Mouse (Mus musculus): ENCODE data around the gene Dntt. TPM values are rescaled to one million over a fixed set of nuclear protein-coding genes. Genes with fewer than 3 reads are reported as not detected.

Gene Dntt
- polyA plus RNA-seq, 1 experiment from 2014 or later, result not detected

- TF ChIP-seq CTCF (IDR thresholded peaks at IDR 0.05; ENCODE audit: low read depth), result no peak
- Histone ChIP-seq H3K4me1 (replicated peaks; ENCODE audit: control insufficient read depth, insufficient read depth, low read length) (no peaks in the 10 kb centered on the region), H3K27ac (ENCODE audit: low read depth, low read length) (no peak overlapping the region), H3K36me3 (ENCODE audit: control insufficient read depth, insufficient read depth) (no peaks in the 10 kb centered on the region), H3K9ac (ENCODE audit: low read depth, low read length) (no peak overlapping the region), H3K9me3 (ENCODE audit: control insufficient read depth) (no peaks in the 10 kb centered on the region), H3K27me3 (replicated peaks; ENCODE audit: control insufficient read depth, insufficient read depth, low read length) (no peaks in the 10 kb centered on the region), H3K4me3 (ENCODE audit: low read depth, low read length) (no peak overlapping the region), H3K4me2 (replicated peaks; ENCODE audit: low read depth) (no peak overlapping the region)
- WGBS, result 83% methylated on average over 6 of the region's 6 CpGs
- no peak for ATAC-seq
These were observed 57.2 kb downstream of the Dntt start for GRCm38 (mm10) chr19:41086289-41086688.

- Histone ChIP-seq H3K27me3 (replicated peaks; ENCODE audit: control insufficient read depth, insufficient read depth, low read length) (no peaks in the 10 kb centered on the region), H3K9me3 (ENCODE audit: control insufficient read depth) (no peaks in the 10 kb centered on the region), H3K9ac (ENCODE audit: low read depth, low read length) (no peak overlapping the region), H3K4me1 (replicated peaks; ENCODE audit: control insufficient read depth, insufficient read depth, low read length) (no peaks in the 10 kb centered on the region), H3K36me3 (ENCODE audit: control insufficient read depth, insufficient read depth) (no peaks in the 10 kb centered on the region), H3K27ac (ENCODE audit: low read depth, low read length) (no peak overlapping the region), H3K4me3 (ENCODE audit: low read depth, low read length) (no peak overlapping the region), H3K4me2 (replicated peaks; ENCODE audit: low read depth) (no peak overlapping the region)
- ATAC-seq, result no peak
- peak; percentile 89 for TF ChIP-seq CTCF (IDR thresholded peaks at IDR 0.05; ENCODE audit: low read depth)
- 0% methylated on average over 2 of the region's 2 CpGs for WGBS
These were observed 57.6 kb downstream of the Dntt start for GRCm38 (mm10) chr19:41086700-41087099.

- Histone ChIP-seq H3K4me2 (replicated peaks; ENCODE audit: low read depth) (no peak overlapping the region; the same call in 1 of the 2 replicates), H3K27ac (ENCODE audit: low read depth, low read length) (no peak overlapping the region), H3K9ac (ENCODE audit: low read depth, low read length) (no peak overlapping the region), H3K36me3 (ENCODE audit: control insufficient read depth, insufficient read depth) (no peaks in the 10 kb centered on the region), H3K9me3 (ENCODE audit: control insufficient read depth) (no peaks in the 10 kb centered on the region), H3K4me1 (replicated peaks; ENCODE audit: control insufficient read depth, insufficient read depth, low read length) (no peaks in the 10 kb centered on the region), H3K27me3 (replicated peaks; ENCODE audit: control insufficient read depth, insufficient read depth, low read length) (no peaks in the 10 kb centered on the region), H3K4me3 (ENCODE audit: low read depth, low read length) (no peak overlapping the region)
- no peak for ATAC-seq
- TF ChIP-seq CTCF (IDR thresholded peaks at IDR 0.05; ENCODE audit: low read depth), result no peak
- 74% methylated on average over 4 of the region's 4 CpGs for WGBS
These were observed 58.8 kb downstream of the Dntt start for GRCm38 (mm10) chr19:41087901-41088300.

- Histone ChIP-seq H3K4me2 (replicated peaks; ENCODE audit: low read depth) (no peak overlapping the region; the same call in 1 of the 2 replicates), H3K4me3 (ENCODE audit: low read depth, low read length) (no peak overlapping the region), H3K27ac (ENCODE audit: low read depth, low read length) (no peak overlapping the region), H3K9ac (ENCODE audit: low read depth, low read length) (no peak overlapping the region), H3K27me3 (replicated peaks; ENCODE audit: control insufficient read depth, insufficient read depth, low read length) (no peaks in the 10 kb centered on the region), H3K36me3 (ENCODE audit: control insufficient read depth, insufficient read depth) (no peaks in the 10 kb centered on the region), H3K9me3 (ENCODE audit: control insufficient read depth) (no peaks in the 10 kb centered on the region), H3K4me1 (replicated peaks; ENCODE audit: control insufficient read depth, insufficient read depth, low read length) (no peaks in the 10 kb centered on the region)
- TF ChIP-seq CTCF (IDR thresholded peaks at IDR 0.05; ENCODE audit: low read depth), result no peak
- WGBS, result 41% methylated on average over 18 of the region's 18 CpGs
- no peak for ATAC-seq
These were observed 59.4 kb downstream of the Dntt start for GRCm38 (mm10) chr19:41088491-41088890.

- no peaks in the 10 kb centered on the region for H3K9me3 ChIP-seq (ENCODE audit: control insufficient read depth)
- 15% methylated on average over 5 of the region's 5 CpGs for WGBS
- H3K36me3 ChIP-seq (ENCODE audit: control insufficient read depth, insufficient read depth), result no peaks in the 10 kb centered on the region
- no peak overlapping the region for H3K4me2 ChIP-seq (replicated peaks; ENCODE audit: low read depth)
- H3K27me3 ChIP-seq (replicated peaks; ENCODE audit: control insufficient read depth, insufficient read depth, low read length), result no peaks in the 10 kb centered on the region
- no peaks in the 10 kb centered on the region for H3K4me1 ChIP-seq (replicated peaks; ENCODE audit: control insufficient read depth, insufficient read depth, low read length)
- no peak overlapping the region for H3K9ac ChIP-seq (ENCODE audit: low read depth, low read length)
- H3K27ac ChIP-seq (ENCODE audit: low read depth, low read length), result no peak overlapping the region
- no peak overlapping the region for H3K4me3 ChIP-seq (ENCODE audit: low read depth, low read length)
- no peak for ATAC-seq
- TF ChIP-seq CTCF (IDR thresholded peaks at IDR 0.05; ENCODE audit: low read depth), result peak; percentile 89
These were observed 60.8 kb downstream of the Dntt start for GRCm38 (mm10) chr19:41089833-41090232.

GRCm38 (mm10) chr19:41091901-41092300 lies 62.8 kb downstream of the Dntt start:
- H3K27me3 ChIP-seq (replicated peaks; ENCODE audit: control insufficient read depth, insufficient read depth, low read length), result no peaks in the 10 kb centered on the region
- H3K36me3 ChIP-seq (ENCODE audit: control insufficient read depth, insufficient read depth), result no peaks in the 10 kb centered on the region
- WGBS, result 60% methylated on average over 2 of the region's 2 CpGs
- TF ChIP-seq CTCF (IDR thresholded peaks at IDR 0.05; ENCODE audit: low read depth), result no peak
- H3K9me3 ChIP-seq (ENCODE audit: control insufficient read depth), result no peaks in the 10 kb centered on the region
- no peak overlapping the region for H3K4me3 ChIP-seq (ENCODE audit: low read depth, low read length)
- no peak overlapping the region for H3K4me2 ChIP-seq (replicated peaks; ENCODE audit: low read depth)
- H3K4me1 ChIP-seq (replicated peaks; ENCODE audit: control insufficient read depth, insufficient read depth, low read length), result no peaks in the 10 kb centered on the region
- H3K27ac ChIP-seq (ENCODE audit: low read depth, low read length), result no peak overlapping the region
- ATAC-seq, result no peak
- no peak overlapping the region for H3K9ac ChIP-seq (ENCODE audit: low read depth, low read length)

- TF ChIP-seq CTCF (IDR thresholded peaks at IDR 0.05; ENCODE audit: low read depth), result no peak
- 75% methylated on average over 4 of the region's 4 CpGs for WGBS
- no peak overlapping the region for H3K27ac ChIP-seq (ENCODE audit: low read depth, low read length)
- no peak overlapping the region for H3K9ac ChIP-seq (ENCODE audit: low read depth, low read length)
- no peaks in the 10 kb centered on the region for H3K4me1 ChIP-seq (replicated peaks; ENCODE audit: control insufficient read depth, insufficient read depth, low read length)
- no peak overlapping the region for H3K4me2 ChIP-seq (replicated peaks; ENCODE audit: low read depth)
- ATAC-seq, result no peak
- H3K9me3 ChIP-seq (ENCODE audit: control insufficient read depth), result no peaks in the 10 kb centered on the region
- H3K36me3 ChIP-seq (ENCODE audit: control insufficient read depth, insufficient read depth), result no peaks in the 10 kb centered on the region
- no peak overlapping the region for H3K4me3 ChIP-seq (ENCODE audit: low read depth, low read length)
- H3K27me3 ChIP-seq (replicated peaks; ENCODE audit: control insufficient read depth, insufficient read depth, low read length), result no peaks in the 10 kb centered on the region
These were observed 68.0 kb downstream of the Dntt start for GRCm38 (mm10) chr19:41097038-41097437.
